Mouse (Mus musculus) CD4-positive naive resting alpha-beta T cell, adult 57 days (primary cell): Measurements from ENCODE around the gene Rad51c. TPM values are rescaled to one million over a fixed set of nuclear protein-coding genes. Genes with fewer than 3 reads are reported as not detected.

Source experiments
- total RNA-seq: library from RNA; stranded (reverse); gene quantifications from one replicate; pipeline ENCODE4 v1.2.4, GENCODE M21; 2023

Gene Rad51c
- total RNA-seq = 2.3 TPM

DNA sequence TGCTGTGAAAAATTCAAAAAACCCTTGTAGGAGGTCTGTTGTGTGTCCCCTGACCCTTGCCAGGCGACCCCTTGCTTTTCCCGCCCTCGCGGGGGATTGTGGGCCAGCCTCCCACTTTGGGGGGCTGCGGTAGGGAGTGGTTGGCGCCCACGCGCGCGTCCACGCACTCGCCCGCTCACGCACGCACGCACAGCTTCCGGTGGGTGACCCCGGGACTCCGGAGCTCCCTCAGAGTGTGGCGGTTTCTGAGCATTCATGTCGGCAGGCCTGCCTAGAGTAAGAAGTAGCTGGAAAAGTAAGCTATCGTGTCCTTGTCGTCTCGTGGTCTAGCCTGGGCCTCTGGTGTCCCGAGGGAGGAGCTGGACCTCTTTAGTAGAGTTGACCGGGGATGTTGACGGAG, at the start of gene Rad51c, which contains the start of gene Tex14:
TSS of gene Rad51c (minus strand) at position 79 of the 400 bp plus-strand sequence.
TSS of gene Tex14 (plus strand) at position 190 of the 400 bp plus-strand sequence.

DNA sequence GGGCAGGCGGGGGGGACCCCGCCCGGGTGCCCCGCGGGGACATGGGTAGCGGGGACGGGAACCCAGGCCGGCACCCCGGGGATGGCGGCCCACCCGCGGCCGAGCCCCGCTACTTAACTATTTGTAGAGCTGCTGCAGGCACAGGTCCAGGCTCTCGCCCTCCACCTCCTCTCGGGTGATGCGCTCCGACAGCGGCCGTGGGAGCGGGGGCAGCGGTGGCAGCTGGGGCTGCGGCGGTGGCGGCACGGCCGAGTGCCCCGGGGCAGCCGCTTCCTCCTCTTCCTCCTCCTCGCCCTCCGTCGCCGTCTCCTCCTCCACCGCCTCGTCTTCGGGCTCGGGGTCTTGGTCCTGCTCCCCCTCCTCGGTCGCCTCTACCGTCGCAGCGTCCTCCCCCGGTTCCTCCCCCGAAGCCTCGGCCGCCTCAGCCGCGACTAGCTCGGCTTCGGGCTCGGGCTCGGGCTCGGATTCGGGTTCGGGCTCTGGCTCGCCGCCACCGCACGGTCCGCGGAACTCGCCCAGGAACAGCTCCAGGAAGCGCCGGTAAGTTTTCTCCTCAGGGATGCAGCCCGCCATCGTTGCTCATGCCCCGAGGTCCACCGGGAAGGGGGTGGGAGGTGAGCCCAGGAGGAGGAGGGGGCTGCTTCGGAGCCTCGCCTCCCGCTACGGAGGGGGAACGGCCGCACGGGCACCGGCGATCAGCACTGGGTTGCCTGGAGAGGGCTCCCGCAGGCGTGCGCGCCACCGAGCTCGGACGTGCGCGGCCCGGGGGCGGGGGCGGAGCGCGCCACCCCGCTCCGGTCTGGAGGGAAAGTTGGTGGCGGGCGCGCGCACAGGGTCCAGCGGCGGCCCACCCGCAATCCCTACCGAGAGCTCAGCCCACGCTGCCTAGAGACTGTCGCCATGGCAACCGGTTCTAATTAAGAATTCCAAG, 46.2 kb downstream of the Rad51c start, which contains the start of gene Ppm1e:
TSS of gene Ppm1e (minus strand) at position 693 of the 931 bp plus-strand sequence.

Other genes with a start within 250 kb of the Rad51c start
- gene Ppm1e, start 45.9 kb downstream of the Rad51c start, total RNA-seq = 0.47 TPM
- gene Tex14, start 111 bp upstream of the Rad51c start, total RNA-seq = 0.77 TPM
- gene Gm11492, start 161.7 kb upstream of the Rad51c start, total RNA-seq = not detected
- 4.3 TPM for gene Sept4, start 163.9 kb upstream of the Rad51c start, total RNA-seq
- 24.1 TPM for gene Mtmr4, start 187.2 kb upstream of the Rad51c start, total RNA-seq
- gene Hsf5, start 212.2 kb upstream of the Rad51c start, total RNA-seq = not detected